Mouse (Mus musculus) layer of hippocampus, adult 11-12 months (tissue): ENCODE measurements at regions not wholly inside any gene's neighbourhood (a gene's known extent, or its start where the extent isn't known, plus 50 kb on each side); places are given as distances from the start of the nearest gene placed in this dataset.

Experiments used
- DNase-seq: peaks from one replicate; pipeline ENCODE4 v3.0.0; 2022; ENCODE audit warnings: low spot score

DNA sequence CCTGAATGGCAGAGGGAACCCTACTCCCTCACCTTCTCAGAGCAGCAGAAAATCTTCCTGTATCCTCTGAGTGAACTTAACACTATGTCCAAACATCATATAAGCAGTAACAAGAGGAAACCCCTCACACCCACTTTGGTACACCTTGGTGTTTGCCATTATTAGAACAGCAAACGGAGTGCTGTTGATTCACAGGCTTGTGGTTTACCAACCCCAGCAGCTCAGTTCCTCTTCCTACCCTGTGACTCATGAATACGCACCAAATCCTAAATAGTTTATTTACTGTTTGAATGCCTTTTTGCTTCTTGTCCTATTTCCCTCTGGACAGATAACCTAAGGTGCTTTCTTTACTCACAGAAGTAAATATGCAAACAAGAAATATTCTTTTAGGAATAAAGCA is 233.3 kb downstream of the Foxa2 start:
- DNase-seq: no peak

DNA sequence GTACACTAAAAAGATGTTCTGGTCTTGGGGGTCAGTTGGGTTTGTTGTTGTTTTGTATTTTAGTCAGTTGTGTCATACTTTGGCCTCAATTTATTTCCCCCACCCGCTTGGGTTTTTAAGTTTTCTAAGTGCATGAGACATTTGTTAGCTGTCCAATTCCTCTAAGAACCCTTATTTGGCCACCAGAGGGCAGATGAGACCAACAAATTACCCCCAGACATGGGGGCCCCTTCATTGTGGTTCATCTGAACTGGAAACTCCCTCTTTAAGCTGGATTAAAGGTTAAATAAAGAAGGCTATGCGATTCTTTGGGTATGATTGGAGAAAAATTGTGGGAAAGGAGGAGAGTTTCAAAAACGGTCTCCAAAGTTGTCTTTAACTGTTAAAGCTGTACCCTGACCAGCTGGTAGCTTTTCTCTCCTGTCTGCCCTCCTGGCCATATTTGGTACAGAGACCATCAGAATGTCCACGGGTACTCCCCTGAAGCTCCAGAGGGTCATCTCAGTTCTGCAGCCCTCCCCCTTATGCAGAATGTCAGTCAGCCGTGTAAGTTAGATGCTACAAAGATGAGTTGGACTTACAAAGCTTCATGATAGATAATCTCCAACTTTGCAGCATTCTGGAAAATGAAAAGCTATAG is 238.6 kb downstream of the Foxa2 start:
- peak; percentile 40 for DNase-seq

DNA sequence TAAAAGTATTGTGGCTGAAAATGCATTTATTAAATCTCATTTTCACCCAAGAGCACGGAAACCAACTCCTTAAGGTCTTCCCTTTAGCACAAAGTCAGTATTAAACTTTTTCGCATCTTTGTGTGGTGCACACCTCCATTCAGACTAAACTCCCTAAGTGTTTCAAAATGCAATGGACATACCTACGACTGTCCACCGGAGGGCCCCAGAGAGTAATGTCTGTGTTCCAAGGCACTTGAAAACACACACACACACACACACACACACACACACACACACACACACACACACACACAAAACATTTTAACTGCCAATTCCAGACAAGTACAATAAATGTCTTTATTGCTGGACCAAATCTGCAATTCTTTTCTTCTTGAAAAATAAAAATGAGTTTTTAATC is 243.7 kb downstream of the Foxa2 start:
- DNase-seq: peak; percentile 14

DNA sequence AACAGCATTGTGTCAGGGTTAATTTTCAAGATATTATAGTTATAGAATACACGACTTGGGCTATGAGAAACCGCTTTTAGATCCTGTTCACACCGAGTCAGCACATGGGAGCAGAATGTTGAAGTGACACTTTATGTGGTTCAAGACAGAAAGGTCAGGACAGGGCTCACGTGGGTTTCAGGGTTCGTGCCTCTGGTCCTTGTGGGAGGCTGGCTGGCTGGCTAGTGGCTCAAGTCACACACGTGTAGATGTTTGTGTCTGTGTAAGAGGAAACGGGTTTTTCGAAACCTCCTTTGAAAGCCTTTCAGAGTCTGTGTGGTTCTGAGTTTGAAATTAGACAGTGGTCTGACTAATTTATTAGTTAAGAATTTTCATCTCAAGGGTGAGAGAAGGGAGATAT is 255.3 kb downstream of the Foxa2 start:
- no peak for DNase-seq

DNA sequence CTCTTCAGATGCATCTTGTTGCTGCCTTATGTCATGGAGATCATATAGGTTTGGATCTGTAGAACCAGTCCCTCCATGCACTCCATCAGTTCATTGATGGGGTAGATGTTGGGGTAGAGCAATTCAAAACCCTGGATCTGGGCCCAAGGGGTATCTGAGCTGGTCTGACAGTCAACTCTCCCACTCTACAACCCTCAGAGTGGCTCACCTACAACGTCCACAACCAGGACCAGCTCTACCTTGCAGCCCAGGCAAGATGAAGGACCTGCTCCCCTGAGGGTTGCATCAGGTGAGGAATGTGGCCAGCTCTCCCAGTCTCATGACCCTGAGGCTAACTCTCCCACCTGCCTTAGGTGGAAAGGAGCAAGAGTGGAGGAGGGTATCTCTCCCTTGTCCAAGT is 256.9 kb downstream of the Foxa2 start:
- no peak for DNase-seq

DNA sequence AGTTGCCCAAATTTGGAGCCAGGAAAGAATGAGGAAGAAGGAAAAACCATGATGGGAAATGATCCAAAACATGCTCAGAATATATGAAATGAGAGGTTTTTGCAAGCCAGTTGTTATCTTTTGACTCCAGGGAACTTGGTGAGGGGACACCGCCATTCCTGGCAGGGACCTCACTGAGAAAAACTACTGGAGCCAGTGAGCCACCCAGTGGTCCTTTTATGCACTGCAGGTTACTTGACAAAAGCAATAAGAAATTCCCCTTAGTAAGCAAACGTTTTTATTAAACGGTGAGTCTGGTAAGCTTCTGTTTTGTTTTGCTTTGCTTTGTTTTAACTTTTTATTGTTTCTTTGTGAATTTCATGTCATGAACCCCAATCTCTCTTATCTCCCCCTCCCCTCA is 257.5 kb downstream of the Foxa2 start:
- DNase-seq: peak; percentile 67

DNA sequence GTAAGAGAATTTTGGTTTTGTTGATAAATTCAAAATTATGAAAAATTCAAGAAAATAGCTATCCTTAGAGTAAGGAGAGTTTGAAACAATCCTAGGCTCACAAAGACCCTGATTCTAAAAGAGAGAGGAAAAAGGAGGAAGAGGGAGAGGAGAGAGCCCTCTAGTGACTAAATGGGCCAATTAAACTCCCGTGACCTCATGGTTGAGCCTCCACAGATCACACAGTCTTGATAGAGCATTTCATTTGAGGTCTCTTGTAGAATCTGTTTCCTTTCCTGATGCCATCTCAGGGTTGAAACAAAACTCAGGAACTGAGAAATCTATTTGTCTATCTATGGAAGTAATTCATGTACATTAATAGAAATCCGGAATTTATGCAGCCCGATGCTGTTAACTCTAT is 258.8 kb downstream of the Foxa2 start:
- no peak for DNase-seq

DNA sequence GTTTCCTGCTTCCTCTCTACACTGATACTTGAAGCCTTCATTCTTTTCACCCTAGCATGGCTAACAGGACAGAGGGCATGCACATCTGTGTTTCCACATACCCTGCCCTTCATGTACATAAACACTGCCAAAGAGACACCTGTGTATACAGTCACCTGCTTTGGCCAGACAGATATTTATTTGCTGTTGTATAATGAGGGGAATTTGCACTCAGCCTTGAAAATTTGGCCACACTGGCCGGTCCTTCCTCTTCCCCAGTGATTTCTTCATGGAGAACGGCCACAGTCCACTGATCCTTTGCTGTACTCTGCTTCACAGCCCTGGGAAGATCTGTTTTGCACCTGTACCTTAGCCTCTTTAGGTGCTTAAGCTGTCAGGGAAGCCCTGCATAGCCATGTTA is 264.3 kb downstream of the Foxa2 start:
- DNase-seq: no peak

DNA sequence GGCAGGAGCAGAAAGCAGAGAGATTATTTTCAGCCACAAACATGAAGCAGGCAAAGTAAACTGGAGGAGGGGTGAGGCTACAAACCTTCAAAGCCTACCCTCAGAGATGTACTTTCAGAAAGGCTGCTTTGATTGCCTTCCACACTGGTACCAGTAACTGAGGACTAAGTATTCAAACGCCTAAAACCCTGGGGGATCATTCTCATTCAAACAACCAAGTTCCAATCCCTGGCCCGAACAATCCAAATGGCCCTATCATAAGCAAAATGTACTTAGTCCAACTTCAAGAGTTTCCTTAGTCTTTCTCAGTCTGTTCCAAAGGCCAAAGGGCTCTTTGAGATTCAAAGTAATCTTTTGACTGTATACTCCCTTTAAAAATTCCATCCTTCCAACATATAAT is 270.5 kb downstream of the Foxa2 start:
- no peak for DNase-seq

DNA sequence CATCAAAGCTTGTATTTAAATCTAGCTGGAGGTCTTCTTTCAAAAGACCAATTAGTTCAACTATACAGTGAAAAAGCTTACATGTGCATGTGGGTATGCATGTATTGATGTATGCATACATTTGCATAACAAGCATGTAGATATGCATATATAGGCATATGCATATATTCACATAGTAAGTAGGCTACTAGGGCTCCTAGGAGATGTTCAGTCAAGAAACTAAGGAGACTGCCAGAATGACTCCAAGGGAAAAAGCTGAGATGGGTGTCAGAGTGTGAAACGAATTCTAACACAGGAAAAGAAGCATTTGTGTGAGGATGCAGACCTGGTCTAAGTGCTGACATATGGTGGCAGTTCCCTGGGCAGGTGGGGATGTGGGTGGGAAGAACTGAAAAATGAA is 274.2 kb downstream of the Foxa2 start:
- DNase-seq: no peak

DNA sequence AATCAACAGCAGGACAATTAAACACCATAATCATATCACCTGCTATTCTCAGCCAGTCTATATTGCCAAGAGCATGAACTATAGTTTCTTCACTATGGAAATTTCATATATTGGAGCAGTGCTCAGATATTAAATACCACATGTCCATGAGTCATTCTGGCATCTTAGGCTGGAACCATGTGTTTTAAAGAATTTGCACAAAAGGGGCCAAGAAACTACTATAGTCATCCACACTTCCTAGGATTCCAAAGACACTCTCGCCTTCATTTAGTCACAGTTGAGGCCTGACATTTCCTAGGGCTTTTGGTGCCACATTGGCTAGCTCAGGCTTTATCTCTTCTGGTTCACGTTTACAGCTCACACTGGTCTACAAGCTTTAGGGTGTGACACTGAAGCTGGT is 293.7 kb downstream of the Foxa2 start:
- DNase-seq: no peak

DNA sequence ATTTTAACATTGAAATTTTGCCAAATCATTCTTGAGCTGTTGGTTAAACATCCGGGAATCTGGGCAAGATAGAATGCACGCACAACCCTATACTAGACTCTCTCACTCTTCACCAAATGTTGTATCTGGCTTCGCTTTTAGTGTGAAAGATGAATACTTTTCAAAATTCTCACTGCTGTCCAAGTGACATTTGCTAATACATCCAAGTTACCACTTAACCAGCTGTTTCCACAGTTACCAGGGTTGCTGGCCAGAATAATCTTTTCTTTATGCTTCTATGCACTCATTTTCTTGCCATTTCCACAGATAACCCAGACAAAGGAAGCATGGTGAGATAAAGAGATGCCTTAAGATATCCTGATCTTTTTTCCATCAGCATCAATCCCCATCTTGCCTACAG is 294.9 kb downstream of the Foxa2 start:
- DNase-seq: no peak

DNA sequence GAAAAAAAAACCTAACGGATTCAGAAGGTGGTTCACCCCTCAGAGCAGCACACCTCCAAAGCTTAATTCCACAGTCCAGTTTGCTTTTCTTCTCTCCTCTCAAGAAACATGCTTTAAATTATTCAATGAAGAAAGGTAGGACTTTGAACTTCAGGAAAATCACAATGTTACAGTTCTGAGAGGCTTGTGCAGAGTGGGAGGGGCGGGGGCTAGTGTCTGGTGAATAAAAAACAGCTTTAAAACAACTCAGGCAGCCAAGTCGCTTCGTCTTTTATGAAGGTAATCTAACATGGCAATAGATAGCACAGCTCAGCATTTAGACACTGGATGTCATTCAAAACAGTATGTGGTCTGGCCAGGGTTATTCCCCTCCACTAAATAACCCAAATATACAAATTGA is 298.8 kb downstream of the Foxa2 start:
- no peak for DNase-seq

DNA sequence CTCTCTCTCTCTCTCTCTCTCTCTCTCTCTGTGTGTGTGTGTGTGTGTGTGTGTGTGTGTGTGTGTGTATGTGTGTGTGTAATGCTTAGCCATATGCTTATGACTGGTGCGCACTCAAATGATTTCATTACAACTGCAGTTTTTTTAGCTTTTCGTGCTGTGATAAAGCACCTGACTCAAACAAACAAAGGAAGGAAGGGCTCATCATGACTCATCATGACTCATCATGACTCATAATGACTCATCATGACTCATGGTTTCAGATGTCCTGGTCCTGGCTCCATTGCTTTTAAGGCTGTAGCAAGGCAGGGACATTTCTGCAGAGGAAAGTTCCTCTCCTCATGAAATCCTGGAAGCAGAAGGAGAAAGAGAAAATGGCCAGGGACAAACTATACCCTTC is 302.9 kb downstream of the Foxa2 start:
- DNase-seq: no peak

DNA sequence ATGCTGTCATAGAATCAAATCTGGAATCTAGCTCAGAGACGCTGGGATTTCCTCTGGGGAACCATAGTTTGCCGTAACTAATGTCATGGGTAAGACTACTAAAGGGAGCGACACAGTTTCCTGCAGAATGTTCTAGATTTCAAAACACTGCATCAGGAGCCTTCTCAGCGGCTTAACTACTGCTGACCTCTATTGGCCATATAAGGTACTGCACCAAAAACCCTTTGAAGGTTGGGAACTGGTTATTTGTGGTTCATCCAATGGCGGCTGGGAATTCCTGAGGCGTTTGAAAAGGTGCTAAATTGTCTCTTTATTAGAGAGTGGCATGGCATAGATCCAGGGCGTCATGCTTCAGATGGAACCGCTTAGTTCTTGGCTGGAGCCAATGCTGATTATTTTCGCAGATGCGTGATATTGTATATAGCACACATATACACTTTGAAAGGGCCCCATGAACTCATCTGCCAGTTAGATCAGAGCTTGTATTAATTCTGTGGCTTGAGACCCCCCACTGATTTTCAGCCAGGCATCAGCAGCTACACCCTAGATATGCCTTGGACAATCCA is 308.4 kb downstream of the Foxa2 start:
- DNase-seq: peak; percentile 63

DNA sequence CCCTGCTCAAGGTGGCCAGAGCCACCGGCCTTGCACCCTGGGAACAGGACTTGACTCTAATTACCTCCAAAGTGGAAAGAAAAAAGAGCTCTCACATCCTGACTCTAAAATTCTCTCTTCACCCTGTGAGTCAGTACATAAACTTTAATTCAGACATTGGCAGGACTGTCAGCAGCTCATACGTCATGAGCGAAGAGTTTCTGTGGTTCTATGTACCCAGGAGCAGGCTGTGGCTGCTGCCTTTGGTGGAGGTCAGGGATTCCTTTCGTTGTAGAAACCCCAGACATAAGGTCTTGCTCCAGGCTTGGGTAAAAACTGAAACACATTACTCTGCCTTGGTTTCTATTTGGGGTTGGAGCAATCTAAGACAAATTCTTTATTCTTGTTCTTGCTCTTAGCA is 319.4 kb downstream of the Foxa2 start:
- no peak for DNase-seq

DNA sequence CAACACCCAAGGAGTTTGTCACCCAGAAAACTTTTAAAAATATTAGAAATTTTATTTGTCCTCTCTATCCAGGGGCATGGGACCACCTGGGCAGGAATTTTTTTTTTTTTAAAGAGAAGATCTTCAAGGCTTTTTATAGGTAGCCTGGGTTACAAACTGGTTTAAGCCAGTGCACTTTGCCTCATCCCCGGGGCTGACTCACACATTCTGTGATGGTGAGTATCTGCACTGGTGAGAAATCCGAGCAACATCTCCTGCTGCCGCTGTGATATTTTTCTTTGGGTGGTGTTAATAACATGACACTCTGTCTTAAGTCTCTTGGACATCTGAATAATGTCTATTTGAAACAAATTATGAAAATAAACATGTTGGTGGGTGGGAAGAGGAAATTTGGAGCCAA is 327.8 kb downstream of the Foxa2 start:
- no peak for DNase-seq

DNA sequence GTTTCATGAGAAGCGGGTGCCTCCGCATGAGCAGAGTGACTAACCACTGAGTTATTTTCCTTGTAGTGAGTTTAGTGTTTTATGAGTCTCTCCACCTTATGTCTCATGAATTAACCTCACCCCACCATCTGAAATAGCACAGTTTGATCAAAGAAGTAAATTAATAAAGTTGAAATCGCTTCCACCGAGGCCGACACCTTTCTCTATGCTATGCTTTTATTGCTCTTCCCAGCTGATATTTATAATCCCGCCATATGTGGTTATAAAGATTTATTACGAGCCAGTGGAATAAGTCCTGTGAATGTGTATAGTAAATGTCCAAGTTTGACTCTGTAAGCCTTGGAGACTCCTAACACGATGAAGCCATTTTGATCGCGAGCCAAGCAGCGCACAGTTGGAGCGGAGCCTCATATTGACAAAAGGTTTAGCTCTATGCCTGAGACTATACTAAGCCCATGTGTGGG is 329.3 kb downstream of the Foxa2 start:
- DNase-seq: no peak

DNA sequence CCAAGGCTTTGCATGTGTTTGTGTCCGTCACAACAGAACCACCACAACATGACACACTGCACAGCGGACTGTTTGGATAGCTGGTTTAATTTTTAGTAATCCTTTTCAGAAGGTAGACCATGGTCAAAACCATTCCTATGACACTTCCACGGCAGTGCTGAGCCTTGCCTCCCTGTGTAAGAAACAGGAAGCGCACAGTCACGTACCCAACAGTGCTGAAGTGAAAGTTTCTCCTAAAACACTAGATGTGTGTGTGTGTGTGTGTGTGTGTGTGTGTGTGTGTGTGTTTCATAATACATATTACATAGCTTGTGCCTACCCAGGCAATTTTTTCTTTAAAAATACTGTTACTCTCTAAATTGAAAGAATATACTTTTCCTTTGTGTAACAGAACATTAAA is 331.0 kb downstream of the Foxa2 start:
- DNase-seq: no peak

DNA sequence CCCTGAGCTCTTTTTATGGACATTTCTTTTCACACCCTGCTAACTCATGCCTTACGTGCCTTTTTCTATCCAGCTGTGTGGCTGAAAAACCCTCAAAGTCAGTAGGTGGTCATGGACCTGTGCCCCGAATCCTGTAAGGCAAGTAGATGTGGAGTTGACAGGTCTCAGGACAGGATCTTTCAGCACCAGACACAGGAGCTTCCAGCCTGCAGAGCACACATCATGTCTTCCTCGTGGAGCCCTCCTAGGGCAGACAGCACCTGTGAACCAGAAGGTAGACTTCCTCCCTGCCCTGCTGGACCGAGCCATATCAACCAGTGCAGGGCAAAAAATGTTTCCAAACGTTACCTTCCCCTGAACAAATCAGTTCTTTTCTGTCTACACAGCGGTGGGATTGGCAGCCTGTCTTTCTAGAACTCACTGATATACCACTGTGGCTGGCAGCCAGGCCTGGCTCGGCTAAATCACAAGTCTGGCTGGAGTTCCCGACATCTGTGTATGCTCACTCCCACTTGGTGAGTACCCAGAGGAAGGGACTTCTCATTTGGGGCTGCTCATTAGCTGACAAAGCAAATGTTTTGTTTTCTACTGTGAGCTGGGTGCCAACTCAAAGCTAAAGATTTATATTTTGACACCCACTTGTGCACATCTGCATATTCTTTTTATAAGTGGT is 336.0 kb downstream of the Foxa2 start:
- DNase-seq: peak; percentile 5

DNA sequence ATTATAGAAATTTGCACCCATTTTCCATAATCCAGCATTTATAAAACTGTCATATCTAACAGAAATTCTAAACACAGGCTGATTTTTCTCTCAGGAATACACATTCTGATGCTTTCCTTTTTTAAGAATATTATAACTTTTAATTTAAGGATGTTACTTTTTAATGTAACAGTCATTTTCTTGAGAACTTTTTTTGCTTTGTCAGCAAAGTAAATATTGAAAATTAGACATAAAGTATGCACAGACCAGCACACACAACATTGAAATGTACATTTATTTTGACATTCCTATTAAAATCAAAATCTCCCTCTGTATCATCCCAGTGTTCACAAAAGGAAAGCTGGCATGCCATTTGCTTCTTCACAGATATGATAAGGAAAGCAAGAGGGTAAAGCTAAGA is 337.0 kb downstream of the Foxa2 start:
- no peak for DNase-seq

DNA sequence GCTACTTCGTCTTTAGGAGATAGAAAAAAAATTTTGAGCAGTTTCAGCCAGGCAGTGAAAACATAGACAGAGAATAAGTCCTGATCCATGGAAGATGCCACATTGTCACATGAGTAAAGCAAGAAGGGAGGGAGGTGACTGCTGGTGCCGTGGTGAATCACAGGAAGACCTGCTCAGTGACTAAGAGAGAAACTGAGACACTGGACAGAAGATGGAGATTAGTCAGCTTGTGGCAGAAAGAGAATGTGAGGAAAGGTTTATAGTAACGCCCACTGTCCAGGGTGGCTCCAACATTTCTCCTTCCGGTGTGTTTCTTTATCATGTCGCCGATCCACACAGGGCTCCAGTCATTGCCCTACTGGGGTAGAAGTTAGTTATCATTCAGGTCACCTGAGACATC is 339.6 kb downstream of the Foxa2 start:
- DNase-seq: no peak

DNA sequence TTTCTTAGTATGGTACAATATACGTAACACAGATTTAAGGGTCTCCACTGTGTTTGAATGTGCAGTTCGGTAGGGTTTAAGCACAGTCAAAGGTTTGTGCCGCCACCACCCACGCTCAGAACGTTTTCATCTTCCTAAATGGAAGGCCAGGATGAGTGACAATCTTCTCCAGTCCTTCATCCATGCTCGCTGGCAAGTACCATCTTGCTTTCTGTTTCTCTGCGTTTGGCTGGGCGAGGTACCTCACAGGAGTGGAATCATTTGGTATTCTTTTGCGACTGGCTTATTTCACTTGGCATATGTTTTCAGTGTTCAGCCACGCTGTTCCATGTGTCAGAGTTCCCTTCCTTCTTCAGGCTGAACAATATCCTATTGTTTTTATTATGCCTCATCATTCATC is 342.3 kb downstream of the Pax1 start:
- DNase-seq: no peak
